Mouse (Mus musculus): ENCODE data around the gene Gan.

The Gan gene

DNA sequence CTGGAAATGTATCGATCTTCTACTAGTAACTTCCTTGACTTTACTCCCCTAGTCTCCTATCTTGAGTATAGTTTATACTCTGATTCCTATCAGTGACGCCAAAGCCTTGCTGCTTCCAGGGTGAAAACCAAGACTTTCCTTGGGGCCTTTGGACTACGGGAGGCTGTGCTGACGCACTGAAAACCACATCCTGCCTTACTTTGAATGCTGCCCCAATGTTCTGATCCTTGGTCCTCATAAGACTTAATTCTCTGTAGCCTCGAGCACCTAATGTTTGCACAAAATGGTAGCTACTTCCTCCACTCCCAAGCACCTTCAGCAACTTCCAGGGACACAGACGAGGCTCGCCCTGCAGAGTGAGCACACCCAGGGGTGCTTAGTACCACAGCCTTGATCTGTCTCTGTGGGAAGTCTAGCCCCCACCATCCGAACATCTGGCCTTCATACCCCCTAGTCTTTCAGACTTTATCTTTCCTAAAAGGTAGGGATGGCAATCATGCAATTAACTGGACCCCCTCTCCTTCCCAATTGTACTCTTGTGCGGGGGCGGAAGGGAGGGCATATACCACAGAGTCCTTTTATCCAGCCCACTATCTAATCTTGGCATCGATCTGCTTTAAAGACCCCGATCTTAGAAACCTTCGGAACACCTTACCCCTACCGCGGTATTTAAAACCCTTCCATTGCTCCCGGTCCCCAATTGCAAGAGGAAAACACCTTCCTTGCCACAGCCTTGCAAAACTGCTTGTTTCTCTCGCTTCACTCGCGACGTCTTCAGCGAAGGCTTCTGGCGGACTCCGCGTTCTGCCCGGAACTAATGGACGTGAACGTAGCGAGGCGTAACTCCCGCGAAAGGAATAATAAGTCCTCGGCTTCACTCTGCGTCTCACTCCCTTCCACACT lies 818 bp upstream of the Gan start:
- in situ Hi-C loops (cut with MboI, MseI): loop anchor here (5.0 kb wide), 1 partner anchor 100 kb away; the partner anchor contains the start of gene Cmip

DNA sequence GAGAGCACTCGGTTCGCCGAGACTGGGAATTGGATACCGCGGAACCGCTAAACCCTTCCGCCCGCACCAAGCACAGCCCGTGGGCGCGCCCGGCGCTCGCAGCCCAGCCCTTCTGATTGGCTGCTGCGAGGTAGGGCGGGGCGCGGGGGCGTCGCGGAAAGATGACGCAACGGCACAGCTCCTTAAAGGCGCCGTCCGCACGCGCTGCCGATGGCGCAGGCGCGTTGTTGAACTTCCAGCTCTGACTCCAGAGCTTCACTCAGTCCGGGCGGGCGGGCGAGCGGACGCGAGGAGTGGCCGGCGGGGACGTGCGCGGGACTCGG lies 205 bp upstream of the Gan start:
- in situ Hi-C loops (cut with MboI, MseI): loop anchor here (5.0 kb wide), 1 partner anchor 100 kb away; the partner anchor contains the start of gene Cmip

DNA sequence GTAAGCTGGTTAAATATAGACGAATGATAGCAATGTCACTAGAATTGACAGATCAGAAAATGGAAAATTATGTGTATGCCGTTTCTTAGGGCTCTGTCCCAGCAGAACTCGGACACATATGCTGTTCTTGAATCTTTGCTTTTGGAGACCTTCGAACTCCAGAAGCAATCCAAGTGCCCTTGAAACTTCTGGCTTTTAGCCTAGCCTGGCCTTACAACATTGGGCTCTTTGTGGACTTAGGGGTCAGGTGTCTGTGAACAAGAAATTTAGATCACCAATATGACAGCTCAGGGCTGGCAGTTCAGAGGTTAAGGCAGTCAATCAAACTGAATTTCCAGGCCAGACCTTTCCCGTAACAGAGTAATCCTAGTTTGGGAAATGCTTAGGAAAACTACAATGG lies 1.1 kb downstream of the Gan start:
- in situ Hi-C loops (cut with MboI, MseI): loop anchor here (5.0 kb wide), 1 partner anchor 98 kb away; the partner anchor contains the start of gene Cmip

GRCm38 (mm10) chr8:117164912-117165311 lies 7.0 kb downstream of the Gan start:
- in situ Hi-C loops (cut with MboI, MseI): no loop called here

DNA sequence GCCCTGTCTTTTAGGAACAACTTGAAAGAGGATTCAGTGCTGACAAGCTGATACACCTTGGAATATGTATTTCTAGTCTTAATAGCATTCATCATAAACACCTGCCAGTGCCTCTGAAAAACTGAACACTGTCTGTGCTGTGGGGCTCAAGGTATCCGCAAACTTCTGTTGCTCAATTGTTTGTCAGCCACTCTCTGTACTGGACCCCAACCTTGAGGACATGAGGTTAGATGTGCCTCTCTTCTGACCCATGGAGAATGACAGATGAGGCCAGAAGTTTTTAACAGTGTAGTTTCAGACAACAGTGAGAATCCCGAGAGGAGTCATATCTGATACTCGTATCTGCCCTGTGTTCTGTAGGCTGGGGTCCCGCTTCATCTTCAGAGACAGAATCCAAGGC lies 7.6 kb downstream of the Gan start:
- in situ Hi-C loops (cut with MboI, MseI): no loop called here

- in situ Hi-C loops (cut with MboI, MseI): no loop called here
Measured at GRCm38 (mm10) chr8:117166515-117166914, 8.6 kb downstream of the Gan start.

- in situ Hi-C loops (cut with MboI, MseI): no loop called here
Measured at GRCm38 (mm10) chr8:117167243-117167883, 9.4 kb downstream of the Gan start.

DNA sequence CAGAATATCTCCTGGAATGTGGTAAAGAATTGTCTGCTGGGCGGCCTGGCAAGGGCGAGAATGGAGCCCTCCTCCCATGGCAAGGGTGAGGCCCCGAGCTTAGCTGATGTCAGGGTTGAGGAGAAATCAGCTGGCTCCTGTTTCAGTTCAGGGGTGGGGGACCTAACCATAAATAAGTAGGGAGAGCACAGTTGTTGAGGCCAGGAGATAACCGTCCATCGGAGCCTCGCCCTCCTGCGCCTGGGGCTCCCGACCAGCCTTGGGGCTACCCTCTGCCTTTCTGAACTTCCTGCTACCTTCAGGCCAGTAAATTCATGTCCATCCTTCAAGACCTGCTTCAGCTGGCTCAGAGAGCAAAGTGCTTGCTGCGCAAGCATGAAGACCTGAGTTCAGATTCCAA lies 10.4 kb downstream of the Gan start:
- in situ Hi-C loops (cut with MboI, MseI): no loop called here

DNA sequence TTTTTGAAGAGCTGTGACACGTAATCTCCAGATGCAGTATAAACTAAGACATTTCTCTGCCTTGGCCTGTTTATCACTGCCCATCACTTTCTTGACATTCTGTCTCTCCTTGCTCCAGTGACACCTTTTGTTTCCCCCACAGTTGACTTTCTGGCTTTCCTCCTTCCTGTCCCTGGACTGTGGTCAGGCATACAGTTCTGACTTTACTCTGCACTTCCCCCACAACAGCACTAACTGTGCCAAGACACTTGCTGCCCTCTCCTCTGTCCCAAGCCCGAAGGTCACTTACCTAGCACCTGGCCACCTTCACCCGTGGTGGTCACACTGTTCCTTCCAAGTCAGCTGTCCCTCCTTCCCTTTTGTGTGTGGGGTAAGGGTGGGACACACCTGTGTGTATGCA lies 13.9 kb downstream of the Gan start:
- in situ Hi-C loops (cut with MboI, MseI): no loop called here

DNA sequence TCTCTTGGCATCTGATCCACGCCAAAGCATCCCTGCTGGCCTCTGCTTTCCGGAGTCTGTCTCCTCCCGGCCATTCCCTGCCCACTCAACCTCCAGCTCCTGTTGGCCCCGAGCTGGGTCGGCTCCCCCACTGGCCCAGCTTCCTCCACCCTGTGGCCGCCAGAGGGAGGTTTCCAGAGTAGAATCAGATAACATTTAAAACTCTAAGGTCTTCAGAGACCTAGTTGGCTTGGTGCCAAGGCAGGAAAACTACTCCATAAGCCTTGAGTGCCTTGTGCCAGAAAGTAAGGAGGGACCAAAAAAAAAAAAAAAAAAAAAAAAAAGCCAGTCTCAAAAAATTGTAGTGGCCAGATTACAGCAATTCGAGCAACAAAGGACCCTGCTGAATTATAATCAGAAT lies 15.0 kb downstream of the Gan start:
- in situ Hi-C loops (cut with MboI, MseI): no loop called here

GRCm38 (mm10) chr8:117173690-117174089 lies 15.8 kb downstream of the Gan start:
- in situ Hi-C loops (cut with MboI, MseI): no loop called here

DNA sequence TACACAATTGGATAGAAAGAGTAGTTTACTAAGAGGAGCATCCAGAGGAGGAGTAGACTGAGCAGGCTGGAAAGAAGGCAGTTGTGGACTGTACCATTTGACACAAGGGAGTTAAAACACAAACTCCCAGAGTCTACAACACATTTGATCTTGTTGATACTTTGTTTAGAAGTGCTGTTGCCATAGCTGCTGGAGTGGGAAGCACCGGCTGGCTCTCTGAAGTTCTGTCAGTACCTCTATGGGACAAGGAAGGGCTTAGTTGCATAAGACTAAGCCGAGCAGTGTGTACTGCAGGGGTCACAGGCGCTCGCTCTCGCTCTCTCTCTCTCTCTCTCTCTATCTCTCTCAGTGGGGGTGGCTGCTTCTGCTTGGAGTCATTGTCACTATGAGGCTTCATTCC lies 16.6 kb downstream of the Gan start:
- in situ Hi-C loops (cut with MboI, MseI): no loop called here

DNA sequence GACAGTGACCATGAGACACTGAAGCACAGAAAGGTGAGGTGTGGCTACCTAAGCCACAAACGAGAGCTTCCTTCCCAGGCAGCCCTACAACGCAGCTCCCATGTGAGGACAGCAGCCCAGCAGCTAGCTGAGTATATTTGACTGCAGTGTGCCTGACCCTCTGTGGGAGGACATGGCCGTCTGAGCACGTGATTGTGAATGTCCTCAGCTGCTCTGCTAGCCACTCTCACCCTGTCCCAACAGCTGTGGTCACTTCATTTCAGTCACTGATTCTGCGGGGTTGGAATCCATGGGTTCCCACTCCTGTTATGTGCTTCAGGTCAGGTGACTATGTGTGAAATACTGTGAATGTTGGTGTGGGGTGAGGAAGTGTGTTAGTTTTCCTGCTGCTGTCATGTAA lies 18.4 kb downstream of the Gan start:
- in situ Hi-C loops (cut with MboI, MseI): no loop called here

DNA sequence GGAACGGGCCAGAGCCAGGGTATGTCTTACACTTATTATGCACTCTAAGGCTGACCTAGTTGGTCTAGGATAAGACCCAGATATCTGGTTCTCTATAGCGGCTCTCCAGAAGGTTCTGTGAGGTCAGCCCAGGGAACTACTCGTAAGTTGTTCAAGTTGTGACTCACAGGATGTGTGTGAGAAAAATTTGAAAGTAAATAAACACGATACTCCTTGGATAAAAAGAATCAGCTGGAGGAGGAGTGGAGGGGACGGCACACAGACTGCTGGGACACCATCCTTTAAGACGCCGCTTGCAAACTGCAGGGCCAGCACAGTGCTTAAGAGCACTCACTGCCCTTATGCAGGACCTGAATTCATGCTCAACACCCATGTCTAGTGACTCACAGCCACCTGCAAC lies 19.3 kb downstream of the Gan start:
- in situ Hi-C loops (cut with MboI, MseI): no loop called here

GRCm38 (mm10) chr8:117178039-117178438 lies 20.1 kb downstream of the Gan start:
- in situ Hi-C loops (cut with MboI, MseI): no loop called here

- in situ Hi-C loops (cut with MboI, MseI): no loop called here
Measured at GRCm38 (mm10) chr8:117178676-117179075, 20.7 kb downstream of the Gan start.

- in situ Hi-C loops (cut with MboI, MseI): no loop called here
Measured at GRCm38 (mm10) chr8:117182746-117183145, 24.8 kb downstream of the Gan start.

GRCm38 (mm10) chr8:117183664-117184377 lies 25.9 kb downstream of the Gan start:
- in situ Hi-C loops (cut with MboI, MseI): no loop called here

- in situ Hi-C loops (cut with MboI, MseI): loop anchor here (10.0 kb wide), 1 partner anchor 270 kb away; no protein-coding TSS in a partner anchor
Measured at GRCm38 (mm10) chr8:117194355-117194754, 36.4 kb downstream of the Gan start.

DNA sequence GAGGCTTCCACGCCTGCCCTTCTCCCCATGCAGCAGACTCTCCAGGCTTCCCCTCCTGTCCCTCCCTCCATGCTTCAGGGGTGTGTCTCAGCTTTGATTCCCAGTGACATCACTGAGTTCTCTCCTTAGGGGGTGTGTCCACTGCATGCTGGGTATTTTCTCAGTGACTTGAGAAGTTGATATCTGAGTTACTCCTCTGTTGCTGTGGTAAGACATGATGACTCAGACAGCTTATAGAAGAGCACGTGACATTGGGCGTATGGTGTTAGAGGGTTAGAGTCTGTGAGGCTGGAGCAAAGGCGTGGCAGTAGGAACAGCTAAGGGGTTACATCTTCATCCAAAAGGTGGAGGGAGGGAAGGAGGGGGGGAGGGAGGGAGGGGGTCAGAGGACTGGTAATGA lies 38.7 kb downstream of the Gan start:
- in situ Hi-C loops (cut with MboI, MseI): loop anchor here (10.0 kb wide), 1 partner anchor 268 kb away; no protein-coding TSS in a partner anchor

- in situ Hi-C loops (cut with MboI, MseI): loop anchor here (10.0 kb wide), 1 partner anchor 267 kb away; no protein-coding TSS in a partner anchor
Measured at GRCm38 (mm10) chr8:117197551-117197950, 39.6 kb downstream of the Gan start.

Measured in T-helper 2 cell (primary cell).